Mouse (Mus musculus) megakaryocyte progenitor cell, adult 5-6 weeks (primary cell): ENCODE results near the gene Plxna2. TPM values are rescaled to one million over a fixed set of nuclear protein-coding genes. Genes with fewer than 3 reads are reported as not detected.
A peak's percentile ranks its signal among the peaks of the same experiment; 100 is the strongest.

Experiments used
- ATAC-seq: replicated peaks from 2 replicates; pipeline ENCODE4 v1.8.0; 2016; ENCODE audit warnings: mild to moderate bottlenecking, moderate TSS enrichment, inconsistent platforms; ENCODE audit not compliant: poor library complexity
- total RNA-seq, 2 experiments: library from RNA; stranded (forward) in 1 of 2; stranded (reverse) in 1 of 2; fragments of 157-497, 149-512 nt in 1 of 2; fragments of 200-1000 nt in 1 of 2; gene quantifications; 2 replicates each; pipeline versions ENCODE4 v1.2.3 to v1.2.4; 2015 to 2017

Plxna2 gene
- total RNA-seq, 2 experiments from 2014 or later, result 0.17 to 0.72 TPM

DNA sequence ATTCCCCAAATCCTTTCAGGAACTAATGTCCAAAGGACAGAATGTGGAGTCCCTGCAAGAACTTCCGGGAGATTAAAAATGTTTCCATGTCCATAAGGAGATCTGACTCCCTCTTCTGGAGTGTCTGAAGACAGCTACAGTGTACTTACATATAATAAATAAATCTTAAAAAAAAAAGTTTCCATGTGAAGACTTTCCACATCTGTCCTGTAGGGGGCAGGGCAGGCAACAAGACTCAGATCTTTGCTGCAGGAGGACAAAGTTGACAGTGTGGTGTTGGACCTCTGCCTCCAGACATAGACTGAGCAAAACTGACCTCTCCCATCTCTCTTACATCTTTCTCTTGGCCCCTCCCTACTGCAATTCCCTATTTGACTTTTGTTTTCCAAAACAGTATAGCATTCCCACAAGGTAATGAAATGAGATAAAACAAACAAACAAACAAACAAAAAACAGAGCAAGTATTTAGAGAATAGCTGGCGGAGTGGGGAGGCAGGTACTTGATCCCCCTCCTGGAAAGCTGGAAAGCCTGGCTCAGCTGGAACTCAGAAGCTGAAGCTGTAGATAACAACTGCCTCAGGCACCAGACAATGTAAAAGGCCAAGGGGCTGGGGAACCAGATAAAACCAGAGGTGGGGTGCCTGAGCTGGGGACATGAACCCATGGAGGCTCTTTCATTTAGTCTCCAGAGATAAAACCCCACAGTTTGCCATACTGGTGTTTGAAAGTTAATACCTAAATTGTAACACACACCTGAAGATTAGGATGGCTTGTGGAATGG lies 143.6 kb downstream of the Plxna2 start:
- peak; percentile 74 for ATAC-seq

DNA sequence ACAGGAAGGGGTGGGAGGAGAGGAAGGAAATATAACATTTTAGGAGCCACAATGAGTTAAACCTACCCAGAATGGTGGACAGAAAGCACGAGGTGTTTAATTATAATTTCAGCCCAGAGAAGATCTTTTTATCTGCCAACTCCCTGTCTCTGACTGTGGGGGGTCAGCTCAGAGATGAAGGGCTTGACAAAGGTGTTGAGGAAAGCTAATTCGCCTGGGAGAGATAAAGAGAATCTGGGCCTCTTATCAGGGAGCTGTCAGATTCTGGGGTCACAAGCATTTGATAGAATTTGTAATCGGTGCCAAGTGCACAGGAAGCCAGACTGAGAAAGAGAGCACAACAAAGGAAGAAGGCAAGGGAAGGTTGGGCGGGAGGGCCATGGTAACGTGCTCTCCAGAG lies 144.9 kb downstream of the Plxna2 start:
- ATAC-seq, result peak; percentile 13; the same call in 1 of the 2 replicates

DNA sequence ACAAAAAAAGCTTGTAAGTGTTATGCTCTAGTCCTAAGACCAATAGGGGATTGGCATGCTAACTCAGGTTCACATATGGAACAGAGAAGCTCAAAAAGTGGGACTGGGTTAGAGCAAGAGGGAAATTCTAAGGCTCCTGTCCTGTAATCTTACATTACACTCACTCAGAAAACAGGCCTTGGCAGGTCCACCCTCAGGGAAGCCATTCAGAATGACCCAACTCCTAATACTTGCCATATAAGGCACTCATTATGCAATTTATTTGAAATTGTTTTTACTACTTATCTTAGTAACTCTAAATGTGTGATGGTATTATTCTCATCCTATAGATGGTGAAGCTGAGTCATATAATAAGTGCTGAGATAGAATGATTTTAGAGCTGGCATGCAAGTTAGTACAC lies 146.9 kb downstream of the Plxna2 start:
- no peak for ATAC-seq

DNA sequence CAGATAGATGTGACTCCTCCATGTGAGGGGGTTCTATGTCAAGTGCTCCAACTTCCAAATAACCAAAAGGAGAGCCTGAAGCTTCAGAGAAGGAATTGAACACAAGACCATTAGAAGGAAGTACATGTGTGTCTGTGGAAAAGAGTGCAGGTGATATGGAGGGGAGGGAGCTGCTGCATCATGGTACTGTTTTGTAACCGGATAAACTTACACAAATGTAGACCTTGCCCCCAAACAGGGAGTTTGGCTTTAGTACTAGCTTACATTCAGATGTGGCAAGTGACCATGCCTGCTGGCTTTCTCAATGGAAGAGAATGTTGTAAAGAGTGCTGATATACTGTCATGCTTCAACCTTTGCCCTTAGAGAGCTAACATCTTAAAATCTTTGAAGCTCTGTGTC lies 150.8 kb downstream of the Plxna2 start:
- ATAC-seq, result no peak

GRCm38 (mm10) chr1:194772053-194772452 lies 154.0 kb downstream of the Plxna2 start:
- no peak for ATAC-seq

- ATAC-seq, result peak; percentile 36
Observed at GRCm38 (mm10) chr1:194773899-194774298, 155.9 kb downstream of the Plxna2 start.

DNA sequence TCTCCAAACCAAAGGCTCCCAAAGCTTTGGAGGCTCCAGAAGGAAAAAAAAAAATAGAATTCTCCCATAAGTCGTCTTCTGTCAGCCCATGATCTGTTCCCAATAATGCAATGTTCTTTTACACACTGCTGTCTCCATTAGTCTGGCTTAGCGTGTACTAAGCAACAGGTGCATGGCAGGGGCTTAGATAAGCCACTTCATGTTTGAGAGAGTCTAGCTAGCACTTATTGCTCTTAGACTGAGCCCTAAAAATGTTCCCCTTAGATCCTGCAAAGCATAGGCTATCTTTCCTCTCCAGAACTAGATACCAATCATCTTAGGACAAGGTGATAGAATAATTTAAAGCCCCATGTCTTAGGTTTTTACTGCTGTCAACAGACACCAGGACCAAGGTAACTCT lies 156.3 kb downstream of the Plxna2 start:
- ATAC-seq, result peak; percentile 54

DNA sequence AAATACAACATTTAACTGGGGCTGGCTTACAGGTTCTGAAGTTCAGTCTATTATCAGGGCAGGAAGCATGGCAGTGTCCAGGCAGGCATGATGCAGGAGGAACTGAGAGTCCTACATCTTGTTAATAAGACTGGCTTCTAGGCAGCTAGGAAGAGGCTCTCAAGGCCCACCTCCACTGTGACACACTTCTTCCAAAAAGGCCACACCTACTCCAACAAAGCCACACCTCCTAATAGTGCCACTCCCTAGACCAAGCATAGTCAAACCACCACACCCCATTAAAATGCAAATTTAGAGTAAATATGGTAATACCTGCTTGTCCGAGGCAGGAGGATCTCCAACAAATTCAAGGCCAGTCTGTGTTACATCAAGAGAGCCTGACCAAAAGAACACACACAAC lies 156.7 kb downstream of the Plxna2 start:
- ATAC-seq, result peak; percentile 40

DNA sequence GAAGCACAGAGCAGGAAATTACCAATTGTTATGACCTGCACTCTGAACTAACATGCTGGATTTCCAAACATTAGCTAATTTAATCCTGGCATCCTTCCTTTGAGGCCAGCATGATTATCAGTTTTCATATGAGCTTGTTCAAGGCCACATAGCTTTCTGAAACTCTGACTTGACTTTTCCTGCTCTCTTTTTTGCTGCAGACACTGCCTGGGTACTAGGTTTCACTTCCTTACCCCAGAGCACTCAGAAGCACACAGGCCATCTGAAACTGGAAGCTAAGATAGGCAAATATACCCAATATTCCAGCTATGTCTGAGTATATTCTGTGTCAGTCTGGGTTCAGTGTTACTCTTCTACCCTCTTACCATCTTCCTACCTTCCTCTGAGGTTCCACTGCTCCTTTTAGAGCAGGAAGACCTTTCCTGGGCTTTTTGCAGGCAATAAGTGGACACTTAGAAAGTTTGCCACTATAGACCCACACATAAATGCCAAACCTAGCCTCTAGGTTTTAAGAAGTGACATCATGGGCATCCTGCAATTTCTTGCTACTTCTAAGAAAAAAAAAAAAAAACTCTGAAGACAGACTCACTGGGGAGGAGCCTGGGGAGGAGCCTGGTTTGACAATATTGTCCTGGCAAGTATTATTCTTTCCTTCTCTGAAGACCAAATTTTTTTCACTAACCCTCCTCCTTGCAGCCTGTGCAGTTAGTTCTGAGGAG lies 157.8 kb downstream of the Plxna2 start:
- peak; percentile 52 for ATAC-seq

DNA sequence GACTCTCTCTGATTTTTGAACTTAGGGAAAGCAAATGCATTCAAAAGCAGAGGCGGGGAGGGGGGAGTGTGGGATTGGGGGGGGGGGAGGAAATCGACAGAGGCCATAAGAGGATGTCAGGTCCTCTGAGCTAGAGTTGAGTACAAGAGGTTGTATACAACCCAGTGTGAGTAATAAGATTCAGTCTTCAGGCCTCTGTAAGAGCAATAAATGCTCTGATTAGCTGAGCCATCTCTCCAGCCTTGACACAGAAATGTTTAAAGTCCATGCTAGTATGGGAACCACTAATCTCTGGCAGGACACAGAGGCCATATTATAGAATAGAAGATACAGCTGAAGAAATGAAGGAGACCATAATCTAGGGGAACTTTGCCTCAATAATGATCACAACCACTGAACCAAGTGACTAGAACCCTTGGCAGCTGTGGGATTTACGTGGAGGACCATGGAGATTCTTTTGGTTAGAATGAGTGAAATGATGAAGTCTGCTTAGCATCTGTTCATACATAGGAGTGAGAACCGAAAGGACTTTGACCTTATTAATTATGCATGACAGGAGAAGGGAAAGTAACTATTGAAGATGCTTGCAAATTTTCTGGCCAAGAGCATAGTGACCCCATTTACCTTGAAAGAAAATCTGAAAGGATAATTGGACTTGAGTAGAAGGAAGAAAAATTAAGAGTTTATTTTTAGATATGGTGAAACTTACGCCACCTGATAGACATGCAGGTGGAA lies 158.7 kb downstream of the Plxna2 start:
- ATAC-seq, result no peak

DNA sequence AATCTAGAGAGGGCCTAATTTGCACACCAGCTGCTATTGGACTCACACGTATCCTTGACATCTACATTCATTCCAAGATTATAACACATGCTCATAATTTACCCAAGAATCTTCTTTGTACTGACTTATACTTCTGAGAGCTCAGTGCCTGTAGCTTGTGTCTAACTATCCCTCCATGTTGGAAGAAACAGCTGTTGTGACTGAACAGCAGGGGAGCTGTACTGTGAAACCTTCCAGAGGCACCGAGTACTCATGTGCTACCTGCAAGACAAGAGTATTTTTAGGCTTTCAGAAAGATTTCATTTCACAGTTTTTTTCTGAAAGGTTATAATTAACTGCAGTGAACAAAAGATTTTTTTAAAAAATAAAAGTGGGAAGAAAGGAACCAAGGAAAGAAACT lies 159.6 kb downstream of the Plxna2 start:
- no peak for ATAC-seq

GRCm38 (mm10) chr1:194780392-194780791 lies 162.4 kb downstream of the Plxna2 start:
- no peak for ATAC-seq

GRCm38 (mm10) chr1:194780794-194781390 lies 162.9 kb downstream of the Plxna2 start:
- ATAC-seq, result no peak

DNA sequence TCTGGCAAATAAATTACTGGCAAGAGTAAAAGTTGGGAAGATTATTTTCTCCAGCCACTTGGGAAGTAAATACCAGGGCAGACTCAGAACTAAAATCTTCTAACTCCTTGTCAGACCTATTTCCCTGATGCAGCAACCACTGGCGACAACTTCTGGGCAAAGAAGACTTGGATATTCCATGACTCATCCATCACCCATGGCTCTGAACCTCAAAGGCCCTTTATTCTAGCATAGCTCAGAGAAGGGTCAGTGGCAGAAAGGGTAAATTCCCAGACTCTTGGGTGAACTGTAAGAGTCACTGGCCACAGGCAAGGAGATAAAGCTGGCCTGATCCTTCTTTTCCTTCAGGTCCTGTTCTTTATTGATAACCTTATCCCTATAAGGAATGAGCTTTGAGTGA lies 163.5 kb downstream of the Plxna2 start:
- ATAC-seq, result no peak

DNA sequence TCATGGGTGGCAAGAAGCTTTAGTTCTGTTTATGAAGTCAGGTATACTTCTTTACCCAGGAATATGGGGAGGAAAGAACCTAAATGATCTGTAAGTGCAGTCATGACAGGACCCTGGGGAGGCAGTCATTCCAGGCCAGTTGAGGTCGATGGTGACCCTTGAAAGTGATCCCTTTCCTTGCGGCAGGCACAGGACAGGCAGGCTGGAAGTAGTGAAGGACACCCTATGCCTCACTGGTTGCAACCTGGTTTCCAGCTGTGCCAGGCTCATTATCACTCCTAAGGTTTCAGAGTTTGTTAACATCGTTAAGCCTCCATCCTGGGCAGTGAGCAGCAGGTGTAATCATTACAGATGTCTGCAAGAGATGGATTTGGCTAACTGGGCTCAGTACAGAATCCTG lies 164.3 kb downstream of the Plxna2 start:
- ATAC-seq, result no peak

DNA sequence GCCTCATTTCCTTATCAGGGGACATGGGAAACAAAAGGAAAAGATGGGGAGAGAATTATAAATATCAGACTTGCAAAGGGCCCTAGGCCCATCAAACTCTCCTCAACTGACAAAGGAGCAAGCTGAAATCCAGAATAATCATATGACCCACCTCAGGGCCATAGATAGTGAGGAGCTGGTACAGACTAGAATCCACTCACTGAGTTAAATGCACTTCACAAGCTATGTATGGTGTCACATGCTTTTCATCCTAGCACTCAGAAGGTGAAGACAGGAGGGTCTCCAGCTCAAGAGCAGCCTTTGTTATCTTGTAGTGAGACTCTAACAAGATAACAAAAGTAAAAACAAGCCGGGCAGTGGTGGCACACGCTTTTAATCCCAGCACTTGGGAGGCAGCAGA lies 169.6 kb downstream of the Plxna2 start:
- no peak for ATAC-seq

- no peak for ATAC-seq
Observed at GRCm38 (mm10) chr1:194793226-194793924, 175.4 kb downstream of the Plxna2 start.

DNA sequence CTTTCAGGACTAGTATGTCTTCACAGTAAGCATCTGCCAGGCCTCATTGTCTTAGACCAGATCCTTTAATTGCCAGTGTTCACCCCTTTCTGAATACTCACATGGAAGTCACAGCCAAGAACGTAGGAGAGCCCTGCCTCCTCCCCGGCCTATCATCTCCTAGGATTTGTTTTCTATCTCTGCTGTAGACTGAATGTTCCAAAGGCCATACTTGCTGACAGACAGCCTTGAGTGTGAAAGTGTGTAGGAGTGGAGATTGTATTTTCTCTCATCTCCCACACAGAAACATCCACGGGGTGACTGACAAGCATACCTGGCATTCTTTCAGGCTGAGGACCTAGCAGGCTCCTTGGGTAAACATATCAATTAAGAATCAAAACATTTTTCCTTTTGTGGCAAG lies 177.3 kb downstream of the Plxna2 start:
- no peak for ATAC-seq

DNA sequence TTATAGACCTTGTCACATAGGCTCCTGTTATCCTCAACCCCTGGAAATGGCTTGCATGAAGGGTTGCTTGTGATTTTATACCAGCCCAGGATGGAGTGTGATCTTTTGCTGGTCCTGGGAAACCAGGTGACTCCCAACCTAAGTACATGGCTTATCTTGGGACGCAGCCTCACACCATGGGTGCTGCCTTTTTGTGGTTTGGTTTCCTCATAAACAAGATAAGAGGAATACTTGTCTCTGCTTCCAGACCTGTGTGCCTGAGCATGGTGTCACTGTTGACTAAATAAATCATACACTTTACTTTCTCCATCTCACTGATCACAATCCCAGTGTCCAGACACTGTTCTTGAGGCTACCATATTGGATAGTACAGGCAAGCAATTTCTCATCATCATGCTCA lies 179.8 kb downstream of the Plxna2 start:
- ATAC-seq, result peak; percentile 62

GRCm38 (mm10) chr1:194798511-194798910 lies 180.5 kb downstream of the Plxna2 start:
- no peak for ATAC-seq

GRCm38 (mm10) chr1:194808261-194808660 lies 190.2 kb downstream of the Plxna2 start:
- no peak for ATAC-seq
